8 mouse cellular contexts compared by ENCODE assay signal in genomic region chr10:93485055-93485691, GRCm38 (mm10). TPM values are rescaled to one million over a fixed set of nuclear protein-coding genes. Genes with fewer than 3 reads are reported as not detected.
A peak's percentile ranks its signal among the peaks of the same experiment; 100 is the strongest.
DNase-seq lines count a peak whose midpoint lies in the region; ATAC-seq and TF ChIP-seq lines count a peak whose summit lies in the region.

No protein-coding gene starts in this region.

- no peak overlapping the region for H3K9ac ChIP-seq in hindbrain, embryonic 11.5 days (ENCODE audit: low read depth, low read length)
- H3K9ac ChIP-seq in hindbrain, embryonic 13.5 days = no peak overlapping the region
- no peak overlapping the region for H3K9ac ChIP-seq in hindbrain, postnatal 0 days (replicated peaks; ENCODE audit: low read length)
- no peak overlapping the region for H3K9ac ChIP-seq in liver, embryonic 13.5 days

- no peak overlapping the region for H3K27ac ChIP-seq in hindbrain, embryonic 11.5 days (ENCODE audit: low read depth, low read length)
- H3K27ac ChIP-seq in hindbrain, embryonic 13.5 days = no peak overlapping the region
- H3K27ac ChIP-seq in hindbrain, postnatal 0 days = no peak overlapping the region
- no peak overlapping the region for H3K27ac ChIP-seq in liver, embryonic 13.5 days

- H3K4me1 ChIP-seq in hindbrain, embryonic 11.5 days (replicated peaks; ENCODE audit: control insufficient read depth, insufficient read depth, low read length) = 0 out of 2 replicates have a peak, but pooled peaks cover 3% of the 10 kb centered on the region
- H3K4me1 ChIP-seq in hindbrain, embryonic 13.5 days (replicated peaks) = peaks cover 6% of the 10 kb centered on the region; the same call in 1 of the 2 replicates
- no peaks in the 10 kb centered on the region for H3K4me1 ChIP-seq in hindbrain, postnatal 0 days (ENCODE audit: insufficient read depth, low read length)
- peaks cover 20% of the 10 kb centered on the region for H3K4me1 ChIP-seq in liver, embryonic 13.5 days (replicated peaks)

- ATAC-seq in hindbrain, embryonic 11.5 days (ENCODE audit: low FRiP score) = peak; percentile 60; the same call in 1 of the 2 replicates
- ATAC-seq in hindbrain, embryonic 13.5 days (ENCODE audit: low FRiP score) = no peak
- ATAC-seq in hindbrain, postnatal 0 days = peak; percentile 48; the same call in 1 of the 2 replicates
- peak; percentile 58 for ATAC-seq in liver, embryonic 13.5 days (ENCODE audit: low read depth)

- 85% methylated on average over 8 of the region's 8 CpGs for WGBS in hindbrain, embryonic 11.5 days
- 81% methylated on average over 8 of the region's 8 CpGs for WGBS in hindbrain, embryonic 13.5 days
- WGBS in hindbrain, postnatal 0 days = 78% methylated on average over 8 of the region's 8 CpGs
- 75% methylated on average over 8 of the region's 8 CpGs for WGBS in liver, embryonic 13.5 days (ENCODE audit: insufficient replicate concordance)

- peak; percentile 20 for DNase-seq in hindbrain, embryonic 11.5 days (ENCODE audit: low spot score)
- peak; percentile 23 for DNase-seq in NIH3T3 (ENCODE audit: low read depth)
- DNase-seq in cerebellum, adult 8-10 months = peak; percentile 66
- DNase-seq in hindbrain, postnatal 0 days (ENCODE audit: low spot score) = peak; percentile 12
- DNase-seq in liver, embryonic 13.5 days = peak; percentile 3
- peak; percentile 16 for DNase-seq in spleen, adult 12 weeks (ENCODE audit: low spot score)
- no peak for DNase-seq in layer of hippocampus, adult 18-20 months (ENCODE audit: low spot score in 2 of 2)

- H3K27me3 ChIP-seq in hindbrain, embryonic 11.5 days (ENCODE audit: control insufficient read depth, insufficient read depth, low read length) = no peaks in the 10 kb centered on the region
- H3K27me3 ChIP-seq in hindbrain, embryonic 13.5 days = peaks cover 7% of the 10 kb centered on the region; the same call in 1 of the 2 replicates
- H3K27me3 ChIP-seq in hindbrain, postnatal 0 days (ENCODE audit: insufficient read depth, low read length) = no peaks in the 10 kb centered on the region
- H3K27me3 ChIP-seq in liver, embryonic 13.5 days = no peaks in the 10 kb centered on the region; the same call in 1 of the 2 replicates

- H3K4me3 ChIP-seq in hindbrain, embryonic 11.5 days (ENCODE audit: low read depth, low read length) = no peak overlapping the region
- no peak overlapping the region for H3K4me3 ChIP-seq in hindbrain, embryonic 13.5 days
- H3K4me3 ChIP-seq in hindbrain, postnatal 0 days (ENCODE audit: low read length) = no peak overlapping the region
- no peak overlapping the region for H3K4me3 ChIP-seq in liver, embryonic 13.5 days (replicated peaks)

- no peak overlapping the region for H3K4me2 ChIP-seq in hindbrain, embryonic 11.5 days (replicated peaks; ENCODE audit: low read depth, low read length)
- no peak overlapping the region for H3K4me2 ChIP-seq in hindbrain, embryonic 13.5 days
- no peak overlapping the region for H3K4me2 ChIP-seq in hindbrain, postnatal 0 days (ENCODE audit: low read depth, low read length)
- H3K4me2 ChIP-seq in liver, embryonic 13.5 days = no peak overlapping the region

- TF ChIP-seq CTCF in hindbrain, postnatal 0 days (IDR thresholded peaks at IDR 0.05; ENCODE audit: low read depth) = peak; percentile 68

- H3K9me3 ChIP-seq in hindbrain, embryonic 11.5 days (ENCODE audit: control insufficient read depth, low read length) = no peaks in the 10 kb centered on the region
- H3K9me3 ChIP-seq in hindbrain, embryonic 13.5 days = no peaks in the 10 kb centered on the region
- no peaks in the 10 kb centered on the region for H3K9me3 ChIP-seq in hindbrain, postnatal 0 days (ENCODE audit: low read length)
- no peaks in the 10 kb centered on the region for H3K9me3 ChIP-seq in liver, embryonic 13.5 days (replicated peaks)

- peaks cover 3% of the 10 kb centered on the region; the same call in 1 of the 2 replicates for H3K36me3 ChIP-seq in hindbrain, embryonic 11.5 days (ENCODE audit: control insufficient read depth, insufficient read depth, low read length)
- peaks cover 42% of the 10 kb centered on the region for H3K36me3 ChIP-seq in hindbrain, embryonic 13.5 days
- peaks cover 35% of the 10 kb centered on the region for H3K36me3 ChIP-seq in hindbrain, postnatal 0 days (ENCODE audit: insufficient read depth, low read length)
- peaks cover 46% of the 10 kb centered on the region for H3K36me3 ChIP-seq in liver, embryonic 13.5 days

RNA-seq across cellular contexts. Expression of gene Hal, which starts 3.4 kb away (rescaled TPM):
- 0.33 and 0.42 TPM in 2 replicates for polyA plus RNA-seq in hindbrain, embryonic 11.5 days (2014; fragmentation: Nextera tagmentation; extraction: Ambion mirVana)
- polyA plus RNA-seq in hindbrain, embryonic 13.5 days (2015; fragmentation: Nextera tagmentation; extraction: Ambion mirVana) = not detected in 2 replicates
- total RNA-seq in hindbrain, postnatal 0 days (2014; rRNA removed) = not detected in 2 replicates
- polyA plus RNA-seq in hindbrain, postnatal 0 days (2015; fragmentation: Nextera tagmentation; extraction: Ambion mirVana) = 0.18 and 0.29 TPM in 2 replicates
- 2.2 and 2.6 TPM in 2 replicates for polyA plus RNA-seq in liver, embryonic 13.5 days (2015; fragmentation: Nextera tagmentation; extraction: Ambion mirVana)
- total RNA-seq in layer of hippocampus, adult 18-20 months (2021) = under 1 TPM in 1 of 2 experiments, not detected in 1; 0.30 TPM

RNA-seq across cellular contexts. Expression of gene Lta4h, which starts 32.0 kb away (rescaled TPM):
- 161 and 166 TPM in 2 replicates for polyA plus RNA-seq in hindbrain, embryonic 11.5 days (2014; fragmentation: Nextera tagmentation; extraction: Ambion mirVana)
- 98.4 and 101 TPM in 2 replicates for polyA plus RNA-seq in hindbrain, embryonic 13.5 days (2015; fragmentation: Nextera tagmentation; extraction: Ambion mirVana)
- 38.5 and 69.2 TPM in 2 replicates for total RNA-seq in hindbrain, postnatal 0 days (2014; rRNA removed)
- 86.6 and 87.4 TPM in 2 replicates for polyA plus RNA-seq in hindbrain, postnatal 0 days (2015; fragmentation: Nextera tagmentation; extraction: Ambion mirVana)
- polyA plus RNA-seq in liver, embryonic 13.5 days (2015; fragmentation: Nextera tagmentation; extraction: Ambion mirVana) = 82.8 and 94.8 TPM in 2 replicates
- 10 to 100 TPM; 52.4 to 56.4 TPM for total RNA-seq in layer of hippocampus, adult 18-20 months (2021)

RNA-seq across cellular contexts. Expression of gene Amdhd1, which starts 54.7 kb away (rescaled TPM):
- polyA plus RNA-seq in hindbrain, embryonic 11.5 days (2014; fragmentation: Nextera tagmentation; extraction: Ambion mirVana) = 0.10 TPM in 1 of 2 replicates, not detected in the other
- polyA plus RNA-seq in hindbrain, embryonic 13.5 days (2015; fragmentation: Nextera tagmentation; extraction: Ambion mirVana) = 0.08 and 0.09 TPM in 2 replicates
- total RNA-seq in hindbrain, postnatal 0 days (2014; rRNA removed) = 0.16 TPM in 1 of 2 replicates, not detected in the other
- polyA plus RNA-seq in hindbrain, postnatal 0 days (2015; fragmentation: Nextera tagmentation; extraction: Ambion mirVana) = 0.15 TPM in 1 of 2 replicates, not detected in the other
- polyA plus RNA-seq in liver, embryonic 13.5 days (2015; fragmentation: Nextera tagmentation; extraction: Ambion mirVana) = 8.3 and 9.7 TPM in 2 replicates
- total RNA-seq in layer of hippocampus, adult 18-20 months (2021) = under 1 TPM; 0.30 to 0.59 TPM

RNA-seq across cellular contexts. Expression of gene Ccdc38, which starts 55.3 kb away (rescaled TPM):
- 0.31 and 0.51 TPM in 2 replicates for polyA plus RNA-seq in hindbrain, embryonic 11.5 days (2014; fragmentation: Nextera tagmentation; extraction: Ambion mirVana)
- 0.27 TPM in 2 replicates for polyA plus RNA-seq in hindbrain, embryonic 13.5 days (2015; fragmentation: Nextera tagmentation; extraction: Ambion mirVana)
- total RNA-seq in hindbrain, postnatal 0 days (2014; rRNA removed) = not detected in 2 replicates
- polyA plus RNA-seq in hindbrain, postnatal 0 days (2015; fragmentation: Nextera tagmentation; extraction: Ambion mirVana) = 0.41 and 0.53 TPM in 2 replicates
- 0.14 and 0.20 TPM in 2 replicates for polyA plus RNA-seq in liver, embryonic 13.5 days (2015; fragmentation: Nextera tagmentation; extraction: Ambion mirVana)
- not detected for total RNA-seq in layer of hippocampus, adult 18-20 months (2021)

Comparison
In these comparisons a context has a peak if more than half of its experiments do, and no peak if none do; other contexts are left out.
1. DNase-seq: peak in hindbrain, embryonic 11.5 days (single experiment), NIH3T3 (single experiment), cerebellum, adult 8-10 months (single experiment), hindbrain, postnatal 0 days (single experiment), liver, embryonic 13.5 days (single experiment) and spleen, adult 12 weeks (single experiment); none in layer of hippocampus, adult 18-20 months (0 of 2).